Mouse (Mus musculus) kidney, postnatal 0 days (tissue): Measurements from ENCODE around the gene Ndufaf7. TPM values are rescaled to one million over a fixed set of nuclear protein-coding genes. Genes with fewer than 3 reads are reported as not detected.

Experiments used
- ATAC-seq: fragments of 200-750 bp; cut with Nextera tagmentation; replicated peaks from 2 replicates; pipeline ENCODE4 v1.8.0; 2017; ENCODE audit warnings: low read depth, moderate number of reproducible peaks, moderate TSS enrichment, moderate library complexity; ENCODE audit not compliant: low FRiP score
- DNase-seq: peaks from one replicate; pipeline ENCODE4 v3.0.0-alpha.2; 2016; ENCODE audit warnings: low spot score
- H3K27ac ChIP-seq: fragments of 300-500 bp; sonication (generic); 2 replicates; pipeline ENCODE4 v1.5.1; 2014; ENCODE audit warnings: mild to moderate bottlenecking
- H3K27me3 ChIP-seq: fragments of 300-500 bp; sonication (generic); 2 replicates; pipeline ENCODE4 v1.6.1; 2014; ENCODE audit warnings: low read length, mixed read lengths; ENCODE audit not compliant: insufficient read depth
- H3K36me3 ChIP-seq: fragments of 300-500 bp; sonication (generic); 2 replicates; pipeline ENCODE4 v1.6.1; 2014; ENCODE audit warnings: low read length, mixed read lengths; ENCODE audit not compliant: insufficient read depth
- H3K4me1 ChIP-seq: fragments of 300-500 bp; sonication (generic); replicated peaks from 2 replicates; pipeline ENCODE4 v1.6.1; 2014; ENCODE audit warnings: antibody characterized with exemption, low read length, mixed read lengths; ENCODE audit not compliant: insufficient read depth
- H3K4me2 ChIP-seq: fragments of 300-500 bp; sonication (generic); 2 replicates; pipeline ENCODE4 v1.6.1; 2014; ENCODE audit warnings: mild to moderate bottlenecking, low read length, moderate library complexity, mixed read lengths
- H3K4me3 ChIP-seq: fragments of 300-500 bp; sonication (generic); replicated peaks from 2 replicates; pipeline ENCODE4 v1.5.1; 2014; ENCODE audit warnings: low read depth, low read length
- H3K9ac ChIP-seq: fragments of 300-500 bp; sonication (generic); 2 replicates; pipeline ENCODE4 v1.6.1; 2014; ENCODE audit warnings: low read depth, low read length
- H3K9me3 ChIP-seq: fragments of 300-500 bp; sonication (generic); replicated peaks from 2 replicates; pipeline ENCODE4 v1.6.1; 2016; ENCODE audit warnings: low read length, inconsistent platforms, mixed read lengths
- CTCF ChIP-seq: IDR thresholded peaks from 2 replicates; pipeline ENCODE4 v1.5.1; 2016; ENCODE audit warnings: antibody characterized with exemption, low read depth, mild to moderate bottlenecking, moderate library complexity
- WGBS: fragments of 180-500 bp; shearing (Covaris S2); extraction: QIAGEN DNeasy Blood & Tissue Kit; methylation state at CpG from one replicate; pipeline ENCODE4 v1.1.7; 2014; 5-methylcytosine and 5-hydroxymethylcytosine counted together
- polyA plus RNA-seq: library from polyadenylated mRNA; unstranded; fragments of >200 nt; fragmentation: Nextera tagmentation; extraction: Ambion mirVana; gene quantifications from 2 replicates; pipeline ENCODE4 v1.2.1, GENCODE M21; 2015

Gene Ndufaf7
- polyA plus RNA-seq, 1 experiment from 2014 or later: 57.8 TPM

DNA sequence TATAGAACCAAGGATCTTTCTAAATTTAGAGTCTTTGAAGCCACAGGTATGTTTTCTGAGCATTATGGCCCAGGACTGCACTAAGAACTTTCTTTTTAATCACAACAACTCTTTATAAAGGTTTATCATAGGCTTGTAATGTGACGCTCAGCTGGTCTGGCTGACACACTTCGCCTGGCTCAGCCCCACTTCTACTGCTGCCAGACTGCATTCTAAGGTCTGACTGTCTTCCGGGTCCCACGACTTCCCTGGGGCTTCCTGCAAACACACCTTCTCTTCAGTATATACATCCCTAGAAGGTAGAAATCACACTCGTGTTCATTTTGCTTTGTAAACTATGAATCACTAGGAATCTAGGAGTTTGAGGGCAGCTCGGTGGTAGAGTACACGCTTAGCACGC is 57.4 kb downstream of the Ndufaf7 start:
- no peak overlapping the region for H3K4me3 ChIP-seq
- ATAC-seq (no peak), DNase-seq (no peak)
- H3K27ac ChIP-seq: no peak overlapping the region
- WGBS: 82% methylated on average over 8 of the region's 8 CpGs
- H3K4me1 ChIP-seq: 0 out of 2 replicates have a peak, but pooled peaks cover 11% of the 10 kb centered on the region
- no peaks in the 10 kb centered on the region for H3K36me3 ChIP-seq
- no peak overlapping the region for H3K4me2 ChIP-seq
- TF ChIP-seq CTCF: no peak
- no peak overlapping the region for H3K9ac ChIP-seq
- no peaks in the 10 kb centered on the region for H3K27me3 ChIP-seq
- H3K9me3 ChIP-seq: no peaks in the 10 kb centered on the region

DNA sequence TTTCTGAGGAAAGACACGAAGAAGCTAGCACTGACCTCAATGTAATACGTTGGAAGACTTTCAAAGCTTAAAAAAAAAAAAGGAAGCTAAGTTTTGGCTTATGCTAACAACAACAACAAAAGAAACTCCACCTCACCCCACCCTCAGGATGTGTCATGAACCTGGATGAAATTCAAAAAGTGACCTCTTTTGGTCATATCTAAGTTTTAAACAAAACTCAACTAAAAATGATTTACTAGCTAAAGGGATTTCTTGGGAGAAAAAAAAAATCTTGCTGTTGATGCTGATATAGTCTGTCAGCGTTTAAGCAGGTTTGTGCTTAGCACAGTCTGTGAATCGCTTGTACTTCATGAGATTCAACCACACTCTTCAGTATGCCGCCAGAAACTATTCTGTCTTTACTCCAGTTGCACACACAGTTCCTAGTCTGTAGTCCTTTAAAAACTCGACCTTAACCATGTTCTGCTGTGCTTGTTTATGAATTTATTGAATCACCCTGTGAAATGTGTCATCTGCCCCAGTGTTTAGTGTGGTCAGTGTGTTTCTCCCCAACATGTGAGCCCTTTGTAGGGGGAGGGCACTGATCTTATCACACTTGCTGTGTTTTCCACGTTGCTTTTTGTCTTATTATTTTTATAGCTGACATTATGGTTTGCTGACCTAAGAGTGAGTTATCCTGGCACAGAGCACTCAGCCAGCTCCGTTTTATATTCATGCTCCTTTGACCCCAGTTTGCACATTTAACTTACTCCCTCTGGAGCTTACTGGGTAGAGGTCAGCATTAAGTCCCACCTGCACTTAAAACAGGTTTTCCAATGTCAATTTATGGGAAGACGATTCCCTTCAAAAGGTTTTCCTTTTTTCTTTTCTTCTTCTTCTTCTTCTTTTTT is 58.2 kb downstream of the Ndufaf7 start:
- WGBS: 43% methylated on average over 9 of the region's 9 CpGs
- Histone ChIP-seq H3K27ac (peak overlapping the region; percentile 60; the same call in 1 of the 2 replicates), H3K4me3 (no peak overlapping the region), H3K4me1 (0 out of 2 replicates have a peak, but pooled peaks cover 11% of the 10 kb centered on the region), H3K36me3 (no peaks in the 10 kb centered on the region), H3K4me2 (no peak overlapping the region), H3K9ac (no peak overlapping the region), H3K27me3 (no peaks in the 10 kb centered on the region), H3K9me3 (no peaks in the 10 kb centered on the region)
- TF ChIP-seq CTCF: no peak
- ATAC-seq (no peak), DNase-seq (no peak)

Other genes starting within 250 kb of the Ndufaf7 start
- 3.5 and 3.7 TPM in 2 replicates for gene Strn, start 199.9 kb upstream of the Ndufaf7 start, polyA plus RNA-seq
- 7.2 and 7.5 TPM in 2 replicates for gene Heatr5b, start 101.8 kb upstream of the Ndufaf7 start, polyA plus RNA-seq
- 47.7 and 52.5 TPM in 2 replicates for gene Gpatch11, start 101.6 kb upstream of the Ndufaf7 start, polyA plus RNA-seq
- 12.9 and 15.3 TPM in 2 replicates for gene Eif2ak2, start 54.6 kb upstream of the Ndufaf7 start, polyA plus RNA-seq
- 0.17 and 0.25 TPM in 2 replicates for gene Sult6b1, start 30.1 kb upstream of the Ndufaf7 start, polyA plus RNA-seq
- gene Cebpzos, start 20.6 kb upstream of the Ndufaf7 start, polyA plus RNA-seq: 145 and 146 TPM in 2 replicates
- 58.9 and 64.4 TPM in 2 replicates for gene Cebpz, start 70 bp upstream of the Ndufaf7 start, polyA plus RNA-seq
- 27.5 and 28.9 TPM in 2 replicates for gene Prkd3, start 83.7 kb downstream of the Ndufaf7 start, polyA plus RNA-seq
- gene Qpct, start 114.8 kb downstream of the Ndufaf7 start, polyA plus RNA-seq: 6.0 and 6.7 TPM in 2 replicates